Mouse (Mus musculus) MEL (cell line): Measurements from ENCODE around the gene Naa16. TPM values are rescaled to one million over a fixed set of nuclear protein-coding genes. Genes with fewer than 3 reads are reported as not detected.
A peak's percentile ranks its signal among the peaks of the same experiment; 100 is the strongest.

Experiments
- DNase-seq: peaks from one replicate; pipeline ENCODE4 v3.0.0; 2011; ENCODE audit warnings: low read depth, low spot score
- H3K27ac ChIP-seq: 2 replicates; pipeline ENCODE4 v1.5.1; 2012; ENCODE audit warnings: low read depth, mild to moderate bottlenecking, control low read depth, low read length, moderate library complexity; ENCODE audit not compliant: control insufficient read depth
- H3K27me3 ChIP-seq, 2 experiments: fragments of 150-350 bp in 1 of 2; sonication (generic) in 1 of 2; 2 replicates each; pipeline ENCODE4 v1.6.1; 2012; ENCODE audit warnings: low read length in 2 of 2, mild to moderate bottlenecking in 2 of 2, improper control_type of control experiment in 1 of 2, moderate library complexity in 1 of 2; ENCODE audit not compliant: insufficient read depth in 2 of 2, control insufficient read depth in 1 of 2
- H3K36me3 ChIP-seq, 2 experiments: 2 replicates each; pipeline ENCODE4 v1.6.1; 2012 to 2014; ENCODE audit warnings: low read length in 2 of 2, improper control_type of control experiment in 1 of 2, inconsistent platforms in 1 of 2, mild to moderate bottlenecking in 1 of 2; ENCODE audit not compliant: insufficient read depth in 2 of 2, control insufficient read depth in 1 of 2
- H3K4me1 ChIP-seq, 2 experiments: fragments of 150-350 bp in 1 of 2; sonication (generic) in 1 of 2; 2 replicates each; pipeline ENCODE4 v1.6.1; 2012; ENCODE audit warnings: low read length in 2 of 2, improper control_type of control experiment in 1 of 2, mild to moderate bottlenecking in 1 of 2; ENCODE audit not compliant: insufficient read depth in 2 of 2, control insufficient read depth in 1 of 2
- H3K4me3 ChIP-seq, 2 experiments: fragments of 150-350 bp in 1 of 2; sonication (generic) in 1 of 2; 2 replicates each; pipeline ENCODE4 v1.5.1; 2012; ENCODE audit warnings: low read depth in 2 of 2, low read length in 2 of 2, mild to moderate bottlenecking in 2 of 2, moderate library complexity in 2 of 2, control low read depth in 1 of 2, improper control_type of control experiment in 1 of 2; ENCODE audit not compliant: control insufficient read depth in 1 of 2, insufficient read depth in 1 of 2
- H3K79me2 ChIP-seq: 2 replicates; pipeline ENCODE4 v1.6.1; 2012; ENCODE audit warnings: mild to moderate bottlenecking, low read length, moderate library complexity; ENCODE audit not compliant: control insufficient read depth, poor library complexity, insufficient read depth
- H3K9ac ChIP-seq: 2 replicates; pipeline ENCODE4 v1.6.1; 2012; ENCODE audit warnings: low read depth, mild to moderate bottlenecking, control low read depth, low read length, moderate library complexity; ENCODE audit not compliant: control insufficient read depth, poor library complexity, severe bottlenecking
- H3K9me3 ChIP-seq: fragments of 150-350 bp; sonication (generic); replicated peaks from 2 replicates; pipeline ENCODE4 v1.6.1; 2012; ENCODE audit warnings: mild to moderate bottlenecking, low read length, improper control_type of control experiment, moderate library complexity; ENCODE audit not compliant: insufficient read depth
- BHLHE40 ChIP-seq: IDR thresholded peaks from 2 replicates; pipeline ENCODE4 v1.6.1; 2012; ENCODE audit warnings: low read depth, mild to moderate bottlenecking, inconsistent platforms, low read length, improper control_type of control experiment, borderline replicate concordance
- CHD2 ChIP-seq: IDR thresholded peaks from 2 replicates; pipeline ENCODE4 v1.6.1; 2011; ENCODE audit warnings: low read length, improper control_type of control experiment
- CTCF ChIP-seq, 3 experiments: IDR thresholded peaks in 2 of 3; conservative IDR thresholded peaks in 1 of 3; 2 replicates each; pipeline ENCODE4 v1.5.1; 2011 to 2012; ENCODE audit warnings: low read length in 3 of 3, low read depth in 2 of 3, mild to moderate bottlenecking in 2 of 3, improper control_type of control experiment in 1 of 3, inconsistent platforms in 1 of 3, mixed read lengths in 1 of 3, moderate library complexity in 1 of 3; ENCODE audit not compliant: control insufficient read depth in 1 of 3, insufficient read depth in 1 of 3, poor library complexity in 1 of 3, severe bottlenecking in 1 of 3
- HCFC1 ChIP-seq: IDR thresholded peaks from 2 replicates; pipeline ENCODE4 v1.6.1; 2012; ENCODE audit warnings: low read depth, mild to moderate bottlenecking, inconsistent platforms, low read length, improper control_type of control experiment, moderate library complexity
- JUND ChIP-seq: IDR thresholded peaks from 2 replicates; pipeline ENCODE4 v1.6.1; 2011; ENCODE audit warnings: low read depth, mild to moderate bottlenecking, improper control_type of control experiment, low read length
- MAX ChIP-seq: IDR thresholded peaks from 2 replicates; pipeline ENCODE4 v1.6.1; 2011; ENCODE audit warnings: low read length, improper control_type of control experiment
- MAZ ChIP-seq: IDR thresholded peaks from 2 replicates; pipeline ENCODE4 v1.6.1; 2012; ENCODE audit warnings: low read depth, mild to moderate bottlenecking, inconsistent platforms, low read length, improper control_type of control experiment
- MYC ChIP-seq: IDR thresholded peaks from 2 replicates; pipeline ENCODE4 v1.6.1; 2011; ENCODE audit warnings: low read depth, mild to moderate bottlenecking, low read length, improper control_type of control experiment, moderate library complexity
- NELFE ChIP-seq: IDR thresholded peaks from 2 replicates; pipeline ENCODE4 v1.6.1; 2011; ENCODE audit warnings: low read depth, low read length, improper control_type of control experiment
- NRF1 ChIP-seq: IDR thresholded peaks from 2 replicates; pipeline ENCODE4 v1.6.1; 2014; ENCODE audit warnings: low read depth, mild to moderate bottlenecking, inconsistent platforms, low read length, improper control_type of control experiment, moderate library complexity; ENCODE audit not compliant: poor library complexity, insufficient read depth, severe bottlenecking
- POLR2A ChIP-seq, 2 experiments: IDR thresholded peaks; 2 replicates each; pipeline ENCODE4 v1.6.1; 2011 to 2012; ENCODE audit warnings: low read length in 2 of 2, mild to moderate bottlenecking in 2 of 2, control low read depth in 1 of 2, improper control_type of control experiment in 1 of 2, low read depth in 1 of 2, moderate library complexity in 1 of 2; ENCODE audit not compliant: control insufficient read depth in 1 of 2, insufficient read depth in 1 of 2, poor library complexity in 1 of 2
- POLR2AphosphoS5 ChIP-seq: IDR thresholded peaks from 2 replicates; pipeline ENCODE4 v1.6.1; 2012; ENCODE audit warnings: low read depth, borderline replicate concordance, mild to moderate bottlenecking, inconsistent platforms, low read length, moderate library complexity, mixed read lengths
- SMC3 ChIP-seq: IDR thresholded peaks from 2 replicates; pipeline ENCODE4 v1.6.1; 2011; ENCODE audit warnings: low read depth, low read length, improper control_type of control experiment
- TBP ChIP-seq: IDR thresholded peaks from 2 replicates; pipeline ENCODE4 v1.8.0; 2011; ENCODE audit warnings: low read depth, low read length, improper control_type of control experiment
- UBTF ChIP-seq: IDR thresholded peaks from 2 replicates; pipeline ENCODE4 v1.6.1; 2012; ENCODE audit warnings: low read depth, mild to moderate bottlenecking, inconsistent platforms, low read length, improper control_type of control experiment, moderate library complexity, borderline replicate concordance; ENCODE audit not compliant: insufficient read depth
- ZC3H11A ChIP-seq: IDR thresholded peaks from 2 replicates; pipeline ENCODE4 v1.6.1; 2012; ENCODE audit warnings: low read depth, mild to moderate bottlenecking, inconsistent platforms, low read length, improper control_type of control experiment
- ZKSCAN1 ChIP-seq: IDR thresholded peaks from 2 replicates; pipeline ENCODE4 v1.6.1; 2012; ENCODE audit warnings: low read depth, mild to moderate bottlenecking, inconsistent platforms, low read length, improper control_type of control experiment, moderate library complexity
- ZMIZ1 ChIP-seq: IDR thresholded peaks from 2 replicates; pipeline ENCODE4 v1.6.1; 2012; ENCODE audit warnings: low read depth, mild to moderate bottlenecking, inconsistent platforms, low read length, improper control_type of control experiment, moderate library complexity
- ZNF384 ChIP-seq: IDR thresholded peaks from 2 replicates; pipeline ENCODE4 v1.6.1; 2012; ENCODE audit warnings: low read depth, mild to moderate bottlenecking, inconsistent platforms, low read length, improper control_type of control experiment
- polyA plus RNA-seq, 2 experiments: library from polyadenylated mRNA; stranded (reverse) in 1 of 2; unstranded in 1 of 2; fragments of >175 nt in 1 of 2; fragments of >200 nt in 1 of 2; gene quantifications; 2 replicates each; pipeline versions ENCODE4 v1.2.1 to v1.2.4; 2012; ENCODE audit warnings: low replicate concordance in 2 of 2, low read depth in 1 of 2; ENCODE audit not compliant: insufficient read length in 2 of 2, insufficient read depth in 1 of 2, missing spikeins in 1 of 2
- total RNA-seq: library from RNA; depleted of rRNA; stranded (reverse); fragments of 300-350 nt; gene quantifications from 2 replicates; pipeline ENCODE4 v1.2.3, GENCODE M21; 2012

Naa16 gene
- total and polyA plus RNA-seq, 3 experiments: 22.4 to 51.6 TPM; not detected in 1

GRCm38 (mm10) chr14:79303150-79303549 is 87.4 kb downstream of the Naa16 start (continued):
- no peak for TF ChIP-seq BHLHE40
- TF ChIP-seq NRF1: no peak

GRCm38 (mm10) chr14:79301466-79301875 is 89.1 kb downstream of the Naa16 start, which contains the start of gene Rgcc:
Rgcc (minus strand) TSS chr14:79301645.
- TF ChIP-seq SMC3 (no peak), JUND (no peak), POLR2AphosphoS5 (peak; percentile 83; the same call in 1 of the 2 replicates), ZC3H11A (no peak), ZKSCAN1 (no peak), BHLHE40 (no peak), MAZ (no peak), MAX (peak; percentile 50; the same call in 1 of the 2 replicates), ZNF384 (no peak), UBTF (peak; percentile 87; the same call in 1 of the 2 replicates), POLR2A (IDR thresholded peaks at IDR 0.05; ENCODE audit: control insufficient read depth in 1 of 2, insufficient read depth in 1 of 2, low read depth in 1 of 2, low read length in 2 of 2, poor library complexity in 1 of 2) (peak; percentile 71 to 91), NRF1 (0 out of 2 replicates have a peak, but pooled peaks have one; percentile 25), HCFC1 (no peak), ZMIZ1 (peak; percentile 88; the same call in 1 of the 2 replicates), CHD2 (no peak), CTCF (IDR thresholded peaks at IDR 0.05 in 2 of 3, conservative IDR thresholded peaks at IDR 0.05 in 1 of 3; ENCODE audit: control insufficient read depth in 1 of 3, insufficient read depth in 1 of 3, low read depth in 2 of 3, low read length in 3 of 3, poor library complexity in 1 of 3, severe bottlenecking in 1 of 3) (peak; percentile 55 to 66 (median 63)), NELFE (peak; percentile 52; the same call in 1 of the 2 replicates), TBP (peak; percentile 84), MYC (no peak)
- H3K36me3 ChIP-seq: peaks cover 0 to 15% of the 10 kb centered on the region in 2 experiments; a peak in 2 of 4 replicates
- no peaks in the 10 kb centered on the region for H3K9me3 ChIP-seq
- no peaks in the 10 kb centered on the region for H3K27me3 ChIP-seq
- H3K4me1 ChIP-seq: peaks cover 7 to 38% of the 10 kb centered on the region in 2 experiments
- peak within 1 kb of the TSS; percentile 57 for H3K9ac ChIP-seq
- no peaks in the 10 kb centered on the region for H3K79me2 ChIP-seq
- H3K27ac ChIP-seq: no peak within 1 kb of the TSS
- peak; percentile 97 for DNase-seq
- H3K4me3 ChIP-seq: peak within 1 kb of the TSS; percentile 35 to 42
